Mouse (Mus musculus): Measurements from ENCODE around the gene Cd160. TPM values are rescaled to one million over a fixed set of nuclear protein-coding genes. Genes with fewer than 3 reads are reported as not detected.

Cd160 gene
- polyA plus RNA-seq (2012; rRNA removed; ENCODE audit: low replicate concordance) = 1.3 and 1.5 TPM in 2 replicates

DNA sequence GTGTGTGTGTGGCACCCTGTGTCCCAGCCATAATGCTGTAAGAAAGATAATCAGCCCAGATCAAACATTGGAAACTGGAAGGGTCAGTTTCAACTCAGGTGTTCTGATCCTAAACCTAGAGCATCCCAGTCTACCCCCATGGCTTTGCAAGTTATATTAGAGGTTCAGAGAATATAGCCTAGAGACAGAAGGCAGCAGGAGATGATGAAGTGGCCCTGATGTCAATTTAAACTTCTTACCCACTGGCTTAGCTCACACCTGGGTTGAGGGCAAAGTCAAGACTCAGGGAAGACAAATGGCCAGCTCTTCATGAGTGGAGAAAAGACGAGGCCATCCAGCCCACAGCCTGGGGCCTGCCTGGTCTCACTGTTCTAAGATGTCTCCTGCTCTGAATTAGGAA lies at the start of gene Cd160, which contains the start of gene Pdzk1:
Gene Cd160 (minus strand): TSS at position 368 of the 400 bp plus-strand sequence.
Gene Pdzk1 (plus strand): TSS at position 301 of the 400 bp plus-strand sequence.

Other genes starting within 250 kb of the Cd160 start
- 17.5 and 21.4 TPM in 2 replicates for gene Polr3gl, start 235.2 kb downstream of the Cd160 start, polyA plus RNA-seq (2012; rRNA removed; ENCODE audit: low replicate concordance)
- gene Ankrd34a, start 232.7 kb downstream of the Cd160 start, polyA plus RNA-seq (2012; rRNA removed; ENCODE audit: low replicate concordance) = 0.49 and 0.62 TPM in 2 replicates
- 19.1 and 35.6 TPM in 2 replicates for gene Lix1l, start 228.2 kb downstream of the Cd160 start, polyA plus RNA-seq (2012; rRNA removed; ENCODE audit: low replicate concordance)
- 3.5 and 7.0 TPM in 2 replicates for gene Rbm8a, start 199.4 kb downstream of the Cd160 start, polyA plus RNA-seq (2012; rRNA removed; ENCODE audit: low replicate concordance)
- gene Pex11b, start 194.0 kb downstream of the Cd160 start, polyA plus RNA-seq (2012; rRNA removed; ENCODE audit: low replicate concordance) = 28.7 and 53.0 TPM in 2 replicates
- 0.10 and 0.43 TPM in 2 replicates for gene Gm42957, start 193.9 kb downstream of the Cd160 start, polyA plus RNA-seq (2012; rRNA removed; ENCODE audit: low replicate concordance)
- gene Itga10, start 183.8 kb downstream of the Cd160 start, polyA plus RNA-seq (2012; rRNA removed; ENCODE audit: low replicate concordance) = 1.2 and 3.6 TPM in 2 replicates
- 1.3 and 2.9 TPM in 2 replicates for gene Ankrd35, start 159.2 kb downstream of the Cd160 start, polyA plus RNA-seq (2012; rRNA removed; ENCODE audit: low replicate concordance)
- gene Pias3, start 133.0 kb downstream of the Cd160 start, polyA plus RNA-seq (2012; rRNA removed; ENCODE audit: low replicate concordance) = 48.5 and 50.7 TPM in 2 replicates
- gene Nudt17, start 120.8 kb downstream of the Cd160 start, polyA plus RNA-seq (2012; rRNA removed; ENCODE audit: low replicate concordance) = 12.9 and 18.1 TPM in 2 replicates
- gene Polr3c, start 101.7 kb downstream of the Cd160 start, polyA plus RNA-seq (2012; rRNA removed; ENCODE audit: low replicate concordance) = 26.8 and 36.6 TPM in 2 replicates
- 16.1 and 27.1 TPM in 2 replicates for gene Rnf115, start 101.7 kb downstream of the Cd160 start, polyA plus RNA-seq (2012; rRNA removed; ENCODE audit: low replicate concordance)
- 0.10 and 0.18 TPM in 2 replicates for gene Pdzk1, start 67 bp downstream of the Cd160 start, polyA plus RNA-seq (2012; rRNA removed; ENCODE audit: low replicate concordance)
- gene Gja5, start 75.3 kb upstream of the Cd160 start, polyA plus RNA-seq (2012; rRNA removed; ENCODE audit: low replicate concordance) = 4.3 and 8.5 TPM in 2 replicates
- 7.9 and 24.4 TPM in 2 replicates for gene Gpr89, start 76.0 kb upstream of the Cd160 start, polyA plus RNA-seq (2012; rRNA removed; ENCODE audit: low replicate concordance)
- not detected in 2 replicates for gene Gja8, start 96.7 kb upstream of the Cd160 start, polyA plus RNA-seq (2012; rRNA removed; ENCODE audit: low replicate concordance)